Mouse (Mus musculus) liver, postnatal 0 days (tissue): ENCODE results near the gene Jam2.

Source experiments
- CTCF ChIP-seq: sonication (generic); IDR thresholded peaks from 2 replicates; pipeline ENCODE4 v1.5.1; 2016; ENCODE audit warnings: antibody characterized with exemption, low read depth
- EP300 ChIP-seq: IDR thresholded peaks from 2 replicates; pipeline ENCODE4 v1.6.1; 2016; ENCODE audit warnings: antibody characterized with exemption, low read depth, mild to moderate bottlenecking

GRCm38 (mm10) chr16:84776089-84776784 is 2.3 kb downstream of the Jam2 start:
- TF ChIP-seq EP300 (no peak), CTCF (peak; percentile 54)
